Mouse (Mus musculus) intestine, embryonic 14.5 days (tissue): ENCODE results near the gene Tnfrsf23. TPM values are rescaled to one million over a fixed set of nuclear protein-coding genes. Genes with fewer than 3 reads are reported as not detected.

ENCODE experiments used
- ATAC-seq: fragments of 200-750 bp; cut with Nextera tagmentation; replicated peaks from 2 replicates; pipeline ENCODE4 v1.8.0; 2017; ENCODE audit warnings: low read depth, moderate number of reproducible peaks, moderate TSS enrichment, moderate library complexity; ENCODE audit not compliant: low FRiP score, low TSS enrichment
- DNase-seq: peaks from one replicate; pipeline ENCODE4 v3.0.0-alpha.2; 2018; ENCODE audit warnings: low spot score
- H3K27ac ChIP-seq: fragments of 300-500 bp; sonication (generic); 2 replicates; pipeline ENCODE4 v1.5.1; 2014; ENCODE audit warnings: low read depth, mild to moderate bottlenecking, control low read depth
- H3K27me3 ChIP-seq: fragments of 300-500 bp; sonication (generic); replicated peaks from 2 replicates; pipeline ENCODE4 v1.6.1; 2014; ENCODE audit warnings: low read length, control low read depth; ENCODE audit not compliant: control insufficient read depth, insufficient read depth
- H3K36me3 ChIP-seq: fragments of 300-500 bp; sonication (generic); 2 replicates; pipeline ENCODE4 v1.6.1; 2014; ENCODE audit warnings: low read length, control low read depth; ENCODE audit not compliant: control insufficient read depth, insufficient read depth
- H3K4me1 ChIP-seq: fragments of 300-500 bp; sonication (generic); replicated peaks from 2 replicates; pipeline ENCODE4 v1.6.1; 2014; ENCODE audit warnings: low read length, control low read depth, mixed read lengths; ENCODE audit not compliant: control insufficient read depth, insufficient read depth
- H3K4me2 ChIP-seq: fragments of 300-500 bp; sonication (generic); 2 replicates; pipeline ENCODE4 v1.6.1; 2014; ENCODE audit warnings: low read length
- H3K4me3 ChIP-seq: fragments of 300-500 bp; sonication (generic); 2 replicates; pipeline ENCODE4 v1.5.1; 2014; ENCODE audit warnings: low read depth, low read length, control low read depth, mixed read lengths
- H3K9ac ChIP-seq: fragments of 300-500 bp; sonication (generic); 2 replicates; pipeline ENCODE4 v1.6.1; 2014; ENCODE audit warnings: mild to moderate bottlenecking, low read length
- H3K9me3 ChIP-seq: fragments of 300-500 bp; sonication (generic); 2 replicates; pipeline ENCODE4 v1.6.1; 2016; ENCODE audit warnings: low read length, control low read depth; ENCODE audit not compliant: control insufficient read depth
- WGBS: fragments of 180-500 bp; shearing (Covaris S2); extraction: QIAGEN DNeasy Blood & Tissue Kit; methylation state at CpG from one replicate; pipeline ENCODE4 v1.1.7; 2014; 5-methylcytosine and 5-hydroxymethylcytosine counted together
- polyA plus RNA-seq: library from polyadenylated mRNA; unstranded; fragments of >200 nt; fragmentation: Nextera tagmentation; extraction: Ambion mirVana; gene quantifications from 2 replicates; pipeline ENCODE4 v1.2.1, GENCODE M21; 2014

Tnfrsf23 gene
- polyA plus RNA-seq, 1 experiment from 2014 or later, result 1.1 TPM

GRCm38 (mm10) chr7:143712771-143713348 is 27.2 kb upstream of the Tnfrsf23 start:
- H3K9ac ChIP-seq, result no peak overlapping the region
- no peak overlapping the region for H3K4me3 ChIP-seq
- no peaks in the 10 kb centered on the region for H3K27me3 ChIP-seq
- peaks cover 60% of the 10 kb centered on the region for H3K36me3 ChIP-seq
- H3K9me3 ChIP-seq, result no peaks in the 10 kb centered on the region
- 84% methylated on average over 8 of the region's 8 CpGs for WGBS
- no peaks in the 10 kb centered on the region; the same call in 1 of the 2 replicates for H3K4me1 ChIP-seq
- DNase-seq, result no peak
- H3K4me2 ChIP-seq, result no peak overlapping the region
- no peak overlapping the region for H3K27ac ChIP-seq
- ATAC-seq, result no peak

GRCm38 (mm10) chr7:143712023-143712422 is 26.4 kb upstream of the Tnfrsf23 start:
- no peak overlapping the region for H3K9ac ChIP-seq
- H3K4me1 ChIP-seq, result no peaks in the 10 kb centered on the region; the same call in 1 of the 2 replicates
- no peaks in the 10 kb centered on the region for H3K27me3 ChIP-seq
- no peak overlapping the region for H3K4me3 ChIP-seq
- 43% methylated on average over 4 of the region's 4 CpGs for WGBS
- DNase-seq (no peak), ATAC-seq (no peak)
- H3K4me2 ChIP-seq, result no peak overlapping the region
- H3K36me3 ChIP-seq, result peaks cover 60% of the 10 kb centered on the region
- H3K9me3 ChIP-seq, result no peaks in the 10 kb centered on the region
- no peak overlapping the region for H3K27ac ChIP-seq

- Histone ChIP-seq H3K9me3 (no peaks in the 10 kb centered on the region), H3K36me3 (peaks cover 61% of the 10 kb centered on the region), H3K27me3 (no peaks in the 10 kb centered on the region), H3K27ac (no peak overlapping the region), H3K4me2 (no peak overlapping the region), H3K9ac (no peak overlapping the region), H3K4me1 (no peaks in the 10 kb centered on the region; the same call in 1 of the 2 replicates), H3K4me3 (no peak overlapping the region)
- WGBS, result 78% methylated on average over 7 of the region's 7 CpGs
- ATAC-seq, result no peak
- DNase-seq, result no peak
Measured at GRCm38 (mm10) chr7:143711381-143711780, 25.7 kb upstream of the Tnfrsf23 start.

GRCm38 (mm10) chr7:143709395-143709794 is 23.7 kb upstream of the Tnfrsf23 start:
- Histone ChIP-seq H3K4me1 (no peaks in the 10 kb centered on the region; the same call in 1 of the 2 replicates), H3K36me3 (peaks cover 61% of the 10 kb centered on the region), H3K4me3 (no peak overlapping the region), H3K27ac (no peak overlapping the region), H3K9me3 (no peaks in the 10 kb centered on the region), H3K9ac (no peak overlapping the region), H3K27me3 (no peaks in the 10 kb centered on the region), H3K4me2 (no peak overlapping the region)
- DNase-seq, result no peak
- no peak for ATAC-seq
- WGBS, result 95% methylated on average over 7 of the region's 7 CpGs

GRCm38 (mm10) chr7:143706697-143707438 is 21.2 kb upstream of the Tnfrsf23 start:
- no peak overlapping the region for H3K4me2 ChIP-seq
- H3K27me3 ChIP-seq, result no peaks in the 10 kb centered on the region
- H3K27ac ChIP-seq, result no peak overlapping the region
- H3K9ac ChIP-seq, result no peak overlapping the region
- H3K4me1 ChIP-seq, result no peaks in the 10 kb centered on the region; the same call in 1 of the 2 replicates
- WGBS, result 39% methylated on average over 7 of the region's 7 CpGs
- ATAC-seq (peak; percentile 56; the same call in 1 of the 2 replicates), DNase-seq (peak; percentile 96)
- no peak overlapping the region for H3K4me3 ChIP-seq
- peaks cover 74% of the 10 kb centered on the region for H3K36me3 ChIP-seq
- no peaks in the 10 kb centered on the region for H3K9me3 ChIP-seq

- Histone ChIP-seq H3K4me2 (no peak overlapping the region), H3K27me3 (no peaks in the 10 kb centered on the region), H3K36me3 (peaks cover 73% of the 10 kb centered on the region), H3K27ac (no peak overlapping the region), H3K4me3 (no peak overlapping the region), H3K4me1 (no peaks in the 10 kb centered on the region), H3K9ac (no peak overlapping the region), H3K9me3 (no peaks in the 10 kb centered on the region)
- 53% methylated on average over 2 of the region's 2 CpGs for WGBS
- no peak for DNase-seq
- ATAC-seq, result no peak
Measured at GRCm38 (mm10) chr7:143696140-143696539, 10.5 kb upstream of the Tnfrsf23 start.

- ATAC-seq (no peak), DNase-seq (no peak)
- Histone ChIP-seq H3K4me3 (no peak overlapping the region), H3K9ac (no peak overlapping the region), H3K4me2 (no peak overlapping the region), H3K9me3 (no peaks in the 10 kb centered on the region), H3K36me3 (peaks cover 81% of the 10 kb centered on the region), H3K27me3 (no peaks in the 10 kb centered on the region), H3K27ac (no peak overlapping the region), H3K4me1 (no peaks in the 10 kb centered on the region)
- WGBS, result 89% methylated on average over 7 of the region's 7 CpGs
Measured at GRCm38 (mm10) chr7:143694550-143694949, 8.9 kb upstream of the Tnfrsf23 start.

GRCm38 (mm10) chr7:143692746-143693510 is 7.3 kb upstream of the Tnfrsf23 start:
- no peak overlapping the region for H3K9ac ChIP-seq
- no peak for ATAC-seq
- WGBS, result 93% methylated on average over 12 of the region's 12 CpGs
- no peaks in the 10 kb centered on the region for H3K9me3 ChIP-seq
- H3K4me3 ChIP-seq, result no peak overlapping the region
- H3K27me3 ChIP-seq, result no peaks in the 10 kb centered on the region
- no peak for DNase-seq
- no peaks in the 10 kb centered on the region for H3K4me1 ChIP-seq
- no peak overlapping the region for H3K4me2 ChIP-seq
- no peak overlapping the region for H3K27ac ChIP-seq
- H3K36me3 ChIP-seq, result peaks cover 87% of the 10 kb centered on the region
